Mouse (Mus musculus) CH12.LX (cell line): ENCODE data around the gene Tmem117. TPM values are rescaled to one million over a fixed set of nuclear protein-coding genes. Genes with fewer than 3 reads are reported as not detected.

ENCODE experiments used
- DNase-seq: peaks from one replicate; pipeline ENCODE4 v3.0.0-alpha.2; 2013; ENCODE audit errors: extremely low read depth
- H3K27ac ChIP-seq: 2 replicates; pipeline ENCODE4 v1.5.1; 2012; ENCODE audit warnings: low read depth, mild to moderate bottlenecking, control low read depth, moderate library complexity; ENCODE audit not compliant: insufficient read depth
- H3K27me3 ChIP-seq: replicated peaks from 2 replicates; pipeline ENCODE3; 2012; ENCODE audit warnings: inconsistent platforms
- H3K36me3 ChIP-seq, 2 experiments: replicated peaks in 1 of 2; 2 replicates each; pipeline versions ENCODE3 to v1.6.1; 2012; ENCODE audit warnings: inconsistent platforms in 1 of 2, low read length in 1 of 2, mild to moderate bottlenecking in 1 of 2, mixed read lengths in 1 of 2, moderate library complexity in 1 of 2; ENCODE audit not compliant: control insufficient read depth in 1 of 2, insufficient read depth in 1 of 2
- H3K4me1 ChIP-seq, 2 experiments: 2 replicates each; pipeline ENCODE4 v1.6.1; 2012; ENCODE audit warnings: inconsistent platforms in 1 of 2, moderate library complexity in 1 of 2; ENCODE audit not compliant: insufficient read depth in 2 of 2, control insufficient read depth in 1 of 2
- H3K4me2 ChIP-seq: 2 replicates; pipeline ENCODE4 v1.6.1; 2012; ENCODE audit warnings: low read depth, mild to moderate bottlenecking, control low read depth; ENCODE audit not compliant: poor library complexity, insufficient read depth, severe bottlenecking
- H3K4me3 ChIP-seq, 3 experiments: fragments of 150-350 bp in 1 of 3; sonication (generic) in 1 of 3; replicated peaks in 1 of 3; 2 replicates each; pipeline versions ENCODE3 to v1.5.1; 2011 to 2012; ENCODE audit warnings: low read depth in 2 of 3, low read length in 2 of 3, mild to moderate bottlenecking in 2 of 3, moderate library complexity in 2 of 3, control low read depth in 1 of 3, improper control_type of control experiment in 1 of 3, inconsistent platforms in 1 of 3, mixed read lengths in 1 of 3; ENCODE audit not compliant: poor library complexity in 1 of 3
- H3K79me2 ChIP-seq: replicated peaks from 2 replicates; pipeline ENCODE4 v1.6.1; 2012; ENCODE audit warnings: mild to moderate bottlenecking, moderate library complexity; ENCODE audit not compliant: control insufficient read depth, poor library complexity, insufficient read depth, severe bottlenecking; ENCODE audit errors: extremely low read depth
- H3K9ac ChIP-seq: 2 replicates; pipeline ENCODE4 v1.6.1; 2012; ENCODE audit warnings: low read depth, mild to moderate bottlenecking, control low read depth, moderate library complexity; ENCODE audit not compliant: insufficient read depth
- H3K9me3 ChIP-seq: replicated peaks from 2 replicates; pipeline ENCODE3; 2012; ENCODE audit warnings: low read length, inconsistent platforms, mixed read lengths
- BHLHE40 ChIP-seq: IDR thresholded peaks from 2 replicates; pipeline ENCODE4 v1.6.1; 2011; ENCODE audit warnings: mild to moderate bottlenecking, low read depth, low read length, improper control_type of control experiment
- CHD1 ChIP-seq: IDR thresholded peaks from 2 replicates; pipeline ENCODE4 v1.6.1; 2012; ENCODE audit warnings: low read depth, low read length, improper control_type of control experiment, inconsistent platforms
- E2F4 ChIP-seq: IDR thresholded peaks from 2 replicates; pipeline ENCODE4 v1.6.1; 2011; ENCODE audit warnings: low read depth, low read length, improper control_type of control experiment; ENCODE audit not compliant: insufficient replicate concordance
- JUND ChIP-seq: conservative IDR thresholded peaks from 2 replicates; pipeline ENCODE4 v1.6.1; 2011; ENCODE audit warnings: low read depth, low read length, improper control_type of control experiment
- KAT2A ChIP-seq: IDR thresholded peaks from 2 replicates; pipeline ENCODE4 v1.6.1; 2012; ENCODE audit warnings: low read length, improper control_type of control experiment, inconsistent platforms; ENCODE audit not compliant: insufficient replicate concordance
- MAFK ChIP-seq: IDR thresholded peaks from 2 replicates; pipeline ENCODE4 v1.6.1; 2011; ENCODE audit warnings: low read length, improper control_type of control experiment; ENCODE audit not compliant: insufficient replicate concordance
- MAX ChIP-seq: IDR thresholded peaks from 2 replicates; pipeline ENCODE4 v1.6.1; 2011; ENCODE audit warnings: low read length, improper control_type of control experiment
- MAZ ChIP-seq: IDR thresholded peaks from 2 replicates; pipeline ENCODE4 v1.6.1; 2012; ENCODE audit warnings: low read depth, mild to moderate bottlenecking, inconsistent platforms, low read length, improper control_type of control experiment, moderate library complexity
- MEF2A ChIP-seq: IDR thresholded peaks from 2 replicates; pipeline ENCODE4 v1.6.1; 2014; ENCODE audit warnings: low read depth, mild to moderate bottlenecking, inconsistent platforms, low read length, improper control_type of control experiment, borderline replicate concordance
- MXI1 ChIP-seq: IDR thresholded peaks from 2 replicates; pipeline ENCODE4 v1.6.1; 2011; ENCODE audit warnings: mild to moderate bottlenecking, low read depth, low read length, improper control_type of control experiment
- MYC ChIP-seq: IDR thresholded peaks from 2 replicates; pipeline ENCODE4 v1.6.1; 2011; ENCODE audit warnings: low read depth, mild to moderate bottlenecking, improper control_type of control experiment, low read length
- NELFE ChIP-seq: IDR thresholded peaks from 2 replicates; pipeline ENCODE4 v1.6.1; 2011; ENCODE audit warnings: low read depth, low read length, improper control_type of control experiment
- PAX5 ChIP-seq: IDR thresholded peaks from 2 replicates; pipeline ENCODE4 v1.6.1; 2012; ENCODE audit warnings: low read length, inconsistent platforms, mixed read lengths
- RCOR1 ChIP-seq: conservative IDR thresholded peaks from 2 replicates; pipeline ENCODE4 v1.6.1; 2012; ENCODE audit warnings: low read depth, mild to moderate bottlenecking, inconsistent platforms, low read length, improper control_type of control experiment
- TBP ChIP-seq: conservative IDR thresholded peaks from 2 replicates; pipeline ENCODE4 v1.6.1; 2011; ENCODE audit warnings: low read depth, low read length, improper control_type of control experiment
- UBTF ChIP-seq: IDR thresholded peaks from 2 replicates; pipeline ENCODE4 v1.6.1; 2012; ENCODE audit warnings: low read depth, mild to moderate bottlenecking, inconsistent platforms, low read length, improper control_type of control experiment, moderate library complexity
- USF2 ChIP-seq: conservative IDR thresholded peaks from 2 replicates; pipeline ENCODE4 v1.6.1; 2011; ENCODE audit warnings: low read depth, low read length, improper control_type of control experiment
- ZMIZ1 ChIP-seq: IDR thresholded peaks from 2 replicates; pipeline ENCODE4 v1.6.1; 2012; ENCODE audit warnings: low read depth, mild to moderate bottlenecking, inconsistent platforms, low read length, improper control_type of control experiment
- dilution Hi-C: fragments of 300-500 bp; cut with MboI; formaldehyde crosslinking; loops from 2 replicates; pipeline ENCODE4 v1.14.3; 2020; ENCODE audit warnings: low sequenced_read_pairs; ENCODE audit not compliant: extremely low pct_unique_long_range_greater_than_20kb, extremely low pct_ligation_motif_present
- in situ Hi-C: fragments of 300-500 bp; cut with MboI; formaldehyde crosslinking; loops from 3 replicates; pipeline ENCODE4 v1.14.3; 2019; ENCODE audit warnings: low sequenced_read_pairs, low pct_ligation_motif_present, low pct_unique_long_range_greater_than_20kb, mixed read lengths
- polyA plus RNA-seq: library from polyadenylated mRNA; unstranded; fragments of >175 nt; gene quantifications from 2 replicates; pipeline ENCODE4 v1.2.1, GENCODE M21; 2012; ENCODE audit warnings: low read depth; ENCODE audit not compliant: insufficient read length
- total RNA-seq, 2 experiments: library from RNA; depleted of rRNA; stranded (reverse); fragments of 300-350 nt in 1 of 2; fragments of >200 nt in 1 of 2; gene quantifications; 2 replicates each; pipeline ENCODE4 v1.2.3; 2012 to 2014

Tmem117 gene
- total and polyA plus RNA-seq, 3 experiments, result not detected

GRCm38 (mm10) chr15:94885026-94885425 lies 256.0 kb downstream of the Tmem117 start:
- in situ Hi-C loops, result no loop called here
- no peaks in the 10 kb centered on the region for H3K4me1 ChIP-seq
- TF ChIP-seq PAX5 (no peak), MAX (no peak), BHLHE40 (no peak), KAT2A (no peak), MXI1 (no peak), MAZ (no peak), MAFK (no peak), MYC (no peak), USF2 (no peak), CHD1 (no peak), MEF2A (no peak)
- TF ChIP-seq, all 38 proteins: peak for 0
- Histone ChIP-seq H3K9me3 (peaks cover 30% of the 10 kb centered on the region), H3K4me2 (no peak overlapping the region), H3K27me3 (no peaks in the 10 kb centered on the region), H3K79me2 (no peaks in the 10 kb centered on the region), H3K36me3 (no peaks in the 10 kb centered on the region), H3K27ac (no peak overlapping the region), H3K9ac (no peak overlapping the region), H3K4me3 (no peak overlapping the region)
- DNase-seq, result no peak
- dilution Hi-C loops, result no loop called here

GRCm38 (mm10) chr15:94893201-94893600 lies 264.2 kb downstream of the Tmem117 start:
- no peak for DNase-seq
- no peak overlapping the region for H3K27ac ChIP-seq
- H3K4me1 ChIP-seq, result no peaks in the 10 kb centered on the region
- H3K36me3 ChIP-seq, result no peaks in the 10 kb centered on the region
- no peaks in the 10 kb centered on the region for H3K79me2 ChIP-seq
- in situ Hi-C loops (no loop called here), dilution Hi-C loops (no loop called here)
- H3K27me3 ChIP-seq, result no peaks in the 10 kb centered on the region
- peaks cover 31% of the 10 kb centered on the region for H3K9me3 ChIP-seq
- H3K9ac ChIP-seq, result no peak overlapping the region
- no peak for TF ChIP-seq CHD1
- no peak for TF ChIP-seq MXI1
- TF ChIP-seq MAZ, result no peak
- no peak for TF ChIP-seq USF2
- TF ChIP-seq, all 38 proteins: peak for 0
- Histone ChIP-seq H3K4me3 (no peak overlapping the region), H3K4me2 (no peak overlapping the region)

GRCm38 (mm10) chr15:94894086-94894485 lies 265.1 kb downstream of the Tmem117 start:
- dilution Hi-C loops, result no loop called here
- no peak overlapping the region for H3K4me3 ChIP-seq
- H3K4me1 ChIP-seq, result no peaks in the 10 kb centered on the region
- H3K27me3 ChIP-seq, result no peaks in the 10 kb centered on the region
- peaks cover 31% of the 10 kb centered on the region for H3K9me3 ChIP-seq
- in situ Hi-C loops, result no loop called here
- H3K27ac ChIP-seq, result no peak overlapping the region
- no peak overlapping the region for H3K4me2 ChIP-seq
- no peaks in the 10 kb centered on the region for H3K79me2 ChIP-seq
- DNase-seq, result no peak
- TF ChIP-seq UBTF (no peak), MYC (no peak), CHD1 (no peak), MEF2A (no peak), E2F4 (no peak), TBP (no peak), RCOR1 (no peak), JUND (no peak), NELFE (no peak), ZMIZ1 (no peak)
- H3K36me3 ChIP-seq, result no peaks in the 10 kb centered on the region
- no peak overlapping the region for H3K9ac ChIP-seq
